Mouse (Mus musculus): ENCODE results near the gene Pimreg.
A peak's percentile ranks its signal among the peaks of the same experiment; 100 is the strongest.

Gene Pimreg

GRCm38 (mm10) chr11:72041768-72042607 lies at the start of gene Pimreg:
Gene Pimreg (plus strand): TSS chr11:72042032.
- peak; percentile 75 to 79 for DNase-seq (ENCODE audit: low spot score in 2 of 2)

- no peak for DNase-seq (ENCODE audit: low spot score in 2 of 2)
Observed at GRCm38 (mm10) chr11:71992438-71992837, 49.4 kb upstream of the Pimreg start.

GRCm38 (mm10) chr11:71995968-71996511 lies 45.8 kb upstream of the Pimreg start:
- peak; percentile 41 to 50 for DNase-seq (ENCODE audit: low spot score in 2 of 2)

GRCm38 (mm10) chr11:71996805-71997204 lies 45.0 kb upstream of the Pimreg start:
- DNase-seq (ENCODE audit: low spot score in 2 of 2), result peak in 1 of 2 experiments; percentile 14

GRCm38 (mm10) chr11:72000194-72000593 lies 41.6 kb upstream of the Pimreg start:
- no peak for DNase-seq (ENCODE audit: low spot score in 2 of 2)

DNA sequence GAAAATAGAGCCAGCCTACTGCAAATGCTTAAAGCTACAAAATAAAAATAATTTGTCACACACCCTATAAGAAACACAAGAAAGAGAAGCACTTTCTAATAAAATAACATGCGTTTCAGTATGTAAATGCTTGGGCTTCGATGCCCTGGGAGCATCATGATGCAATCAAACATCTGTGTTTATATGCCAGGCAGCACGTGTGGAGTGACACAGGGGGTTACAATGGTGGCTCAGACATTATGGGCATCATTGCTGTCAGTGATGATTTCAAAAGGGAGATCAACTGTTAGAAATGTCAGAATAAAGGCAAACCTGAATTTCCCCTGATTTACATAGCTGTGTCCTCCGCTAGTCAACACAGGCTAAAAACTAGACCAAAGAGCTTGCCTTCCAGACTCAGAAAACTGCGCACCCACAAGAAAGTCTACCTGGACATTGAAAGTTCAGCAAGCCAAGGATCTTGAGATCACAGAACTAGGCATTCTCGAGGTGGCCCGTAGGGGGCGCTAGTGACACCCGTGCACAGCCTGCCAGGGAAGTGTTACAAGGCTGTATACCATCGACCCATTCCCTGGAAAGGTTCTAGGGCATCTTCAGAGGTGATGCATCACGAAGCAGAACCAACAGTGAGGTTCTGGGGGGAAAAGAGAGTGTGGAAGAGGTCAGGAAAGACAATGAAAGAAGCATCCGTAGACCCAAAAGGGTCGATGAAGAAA lies 39.5 kb upstream of the Pimreg start:
- no peak for DNase-seq (ENCODE audit: low spot score in 2 of 2)

DNA sequence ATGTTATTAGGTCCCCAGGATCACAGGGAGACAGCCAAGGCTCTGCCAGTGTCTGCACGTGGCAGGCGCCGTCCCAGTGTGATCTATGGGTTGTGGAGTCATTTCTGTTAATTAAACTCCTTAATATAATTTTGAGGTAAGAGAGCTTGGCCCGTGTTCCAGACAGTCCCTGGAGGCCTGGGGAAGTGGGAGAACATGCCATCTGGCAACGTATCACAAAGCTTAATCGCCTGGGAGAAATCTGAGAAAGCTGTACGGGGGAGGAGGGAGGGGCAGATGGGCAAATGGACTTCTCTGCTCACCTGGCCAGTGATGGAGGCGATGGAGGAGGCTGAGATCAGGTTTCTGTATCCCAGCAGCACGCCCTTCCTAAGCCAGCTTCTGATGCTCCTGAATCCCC lies 38.7 kb upstream of the Pimreg start:
- no peak for DNase-seq (ENCODE audit: low spot score in 2 of 2)

DNA sequence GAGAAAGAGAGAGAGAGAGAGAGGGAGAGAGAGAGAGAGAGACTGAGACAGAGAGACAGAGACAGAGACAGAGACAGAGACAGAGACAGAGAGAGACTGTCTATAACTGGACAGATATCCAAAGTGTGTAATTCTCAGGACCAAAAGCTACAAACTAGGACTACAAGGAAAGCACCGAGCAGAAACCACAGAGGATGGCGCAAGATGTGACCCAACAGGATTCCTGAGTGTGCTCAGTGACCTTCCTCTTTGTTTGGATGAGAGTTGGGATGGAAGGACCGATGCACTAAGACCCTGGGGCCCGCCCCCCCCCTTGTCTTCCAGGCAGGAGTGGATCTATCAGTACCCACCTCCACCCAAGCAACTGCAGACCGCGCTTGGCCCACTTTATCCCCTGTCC lies 36.3 kb upstream of the Pimreg start:
- DNase-seq (ENCODE audit: low spot score in 2 of 2), result no peak

GRCm38 (mm10) chr11:72010367-72010766 lies 31.5 kb upstream of the Pimreg start:
- no peak for DNase-seq (ENCODE audit: low spot score in 2 of 2)

- no peak for DNase-seq (ENCODE audit: low spot score in 2 of 2)
Observed at GRCm38 (mm10) chr11:72010940-72011722, 30.7 kb upstream of the Pimreg start.

- DNase-seq (ENCODE audit: low spot score in 2 of 2), result no peak
Observed at GRCm38 (mm10) chr11:72011955-72012354, 29.9 kb upstream of the Pimreg start.

DNA sequence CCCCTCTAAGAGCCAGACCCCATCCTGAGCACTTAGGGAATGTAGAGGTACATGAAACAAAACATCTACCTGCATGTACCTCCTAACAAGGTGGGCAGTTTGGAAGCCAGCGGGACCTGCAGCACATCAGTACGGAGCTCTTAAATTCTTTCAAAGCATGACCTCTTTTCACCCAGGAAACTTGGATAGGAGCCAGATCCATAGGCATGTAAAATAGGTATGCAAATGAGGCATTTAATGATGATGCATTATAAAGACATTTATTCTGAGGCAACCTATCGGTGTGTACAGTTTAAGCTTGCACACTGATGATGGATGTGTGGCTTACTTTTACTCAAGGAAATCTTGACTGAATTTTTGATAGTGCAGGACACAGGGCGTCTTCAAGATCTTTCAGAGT lies 27.2 kb upstream of the Pimreg start:
- DNase-seq (ENCODE audit: low spot score in 2 of 2), result no peak

GRCm38 (mm10) chr11:72016518-72017252 lies 25.1 kb upstream of the Pimreg start:
- no peak for DNase-seq (ENCODE audit: low spot score in 2 of 2)

DNA sequence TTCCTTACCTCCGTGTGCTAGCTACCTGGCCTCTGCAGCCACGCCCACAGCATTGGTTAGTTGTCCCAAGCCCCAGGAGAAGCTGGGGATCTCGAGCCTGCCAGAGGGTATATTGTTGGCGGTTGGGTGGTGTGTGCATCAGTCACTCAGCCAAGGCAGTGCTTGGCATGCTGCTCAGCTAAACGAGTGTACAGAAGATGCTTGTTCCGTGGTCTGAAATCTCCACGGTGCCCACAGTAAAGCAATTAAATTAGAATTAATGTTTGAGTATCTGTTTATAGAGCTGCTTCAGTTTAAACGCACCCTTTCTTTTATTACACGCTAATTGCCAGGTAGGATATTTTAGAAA lies 24.6 kb upstream of the Pimreg start:
- DNase-seq (ENCODE audit: low spot score in 2 of 2), result no peak

DNA sequence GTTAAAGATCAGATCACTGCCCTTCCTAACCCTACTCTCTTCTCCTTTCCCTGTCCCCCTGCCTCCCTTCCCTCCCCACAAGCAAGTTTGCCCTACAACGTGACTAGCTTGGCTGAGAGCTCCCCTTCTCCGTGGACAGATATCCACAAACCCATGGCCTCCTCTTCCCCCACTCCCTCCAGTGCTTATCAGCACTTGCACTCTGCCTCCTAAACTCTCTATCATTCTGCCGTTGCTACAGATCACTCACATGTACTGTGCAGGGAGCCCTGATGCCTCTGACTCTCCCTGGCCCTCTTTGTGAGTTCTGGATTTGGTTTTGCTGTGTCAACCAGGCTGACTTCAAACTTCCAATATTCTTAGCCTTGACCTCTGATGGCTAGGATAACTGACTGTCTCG lies 20.8 kb upstream of the Pimreg start:
- DNase-seq (ENCODE audit: low spot score in 2 of 2), result no peak

- DNase-seq (ENCODE audit: low spot score in 2 of 2), result no peak
Observed at GRCm38 (mm10) chr11:72022827-72023226, 19.0 kb upstream of the Pimreg start.

- no peak for DNase-seq (ENCODE audit: low spot score in 2 of 2)
Observed at GRCm38 (mm10) chr11:72023581-72023980, 18.3 kb upstream of the Pimreg start.

- no peak for DNase-seq (ENCODE audit: low spot score in 2 of 2)
Observed at GRCm38 (mm10) chr11:72024193-72024781, 17.5 kb upstream of the Pimreg start.

DNA sequence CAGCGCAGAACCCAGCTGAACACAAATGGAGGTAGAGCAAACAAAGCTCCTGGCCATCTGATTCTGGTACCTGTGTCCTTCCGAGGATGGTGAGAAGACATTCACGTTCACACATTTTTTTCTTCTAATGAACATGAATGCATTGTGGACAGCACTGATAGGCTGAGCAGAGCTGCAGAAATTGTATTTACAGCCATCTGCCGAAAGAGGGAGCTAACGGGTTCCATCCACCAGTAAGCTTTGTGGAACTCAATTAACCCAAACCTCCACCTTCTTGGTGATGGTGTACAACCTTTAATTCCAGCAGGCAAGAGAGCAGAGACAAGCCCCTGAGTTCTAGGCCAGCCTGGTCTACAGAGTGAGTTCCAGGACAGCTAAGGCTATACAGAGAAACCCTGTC lies 16.0 kb upstream of the Pimreg start:
- no peak for DNase-seq (ENCODE audit: low spot score in 2 of 2)

GRCm38 (mm10) chr11:72026516-72026915 lies 15.3 kb upstream of the Pimreg start:
- no peak for DNase-seq (ENCODE audit: low spot score in 2 of 2)

GRCm38 (mm10) chr11:72027836-72028235 lies 14.0 kb upstream of the Pimreg start:
- DNase-seq (ENCODE audit: low spot score in 2 of 2), result no peak

Data from right cerebral cortex, postnatal 36 days (tissue).